Mouse (Mus musculus) ZHBTc4 (cell line): ENCODE data around the gene Adamts16.

ENCODE experiments used
- DNase-seq: peaks from one replicate; pipeline ENCODE4 v3.0.0-alpha.2; 2011; ENCODE audit warnings: low read depth, low spot score

Gene Adamts16

DNA sequence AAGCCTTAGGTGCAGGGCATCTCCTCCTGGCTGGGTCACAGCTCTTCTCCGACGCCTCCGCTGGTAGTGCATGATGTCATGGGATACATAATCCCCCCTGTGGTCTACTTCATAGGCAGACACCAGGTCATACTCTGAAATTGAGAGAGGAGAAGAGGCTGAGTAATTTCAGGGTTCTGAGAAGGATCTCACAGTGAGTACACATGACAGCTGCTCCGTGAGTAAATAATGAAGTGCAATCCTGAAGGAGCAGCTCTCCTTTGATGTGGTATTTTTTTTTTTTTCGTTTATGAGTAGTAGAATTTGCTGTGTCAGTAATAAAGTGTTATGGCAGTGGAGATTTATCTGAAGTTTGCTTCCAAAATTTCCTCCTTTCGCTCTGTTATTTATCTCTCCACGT is 5.4 kb downstream of the Adamts16 start:
- DNase-seq, result no peak

DNA sequence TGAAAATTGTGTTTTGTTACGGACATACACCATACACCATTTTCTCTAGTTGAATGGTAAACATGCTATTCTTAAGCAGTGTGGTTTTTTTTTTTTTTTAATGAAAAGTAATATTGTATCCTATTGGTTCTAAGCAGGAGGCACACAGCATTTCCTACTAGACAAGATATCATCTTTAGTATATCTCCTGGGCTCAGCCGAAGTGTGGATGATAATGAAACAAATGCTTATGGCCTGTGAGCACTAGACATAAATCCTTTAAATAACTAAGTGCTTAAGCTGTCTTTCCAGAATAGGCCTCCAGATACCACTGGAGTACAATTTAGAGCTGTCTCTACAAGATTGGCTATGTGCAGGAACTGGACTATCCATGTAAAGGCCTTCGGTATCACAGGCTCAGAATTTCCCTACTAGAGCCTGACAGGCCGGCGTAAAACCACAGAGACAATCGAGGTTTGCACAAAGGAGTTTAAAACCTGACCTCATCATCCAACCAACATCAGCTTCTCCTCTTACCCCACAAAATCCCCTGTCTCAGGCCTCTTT is 8.9 kb downstream of the Adamts16 start:
- no peak for DNase-seq

DNA sequence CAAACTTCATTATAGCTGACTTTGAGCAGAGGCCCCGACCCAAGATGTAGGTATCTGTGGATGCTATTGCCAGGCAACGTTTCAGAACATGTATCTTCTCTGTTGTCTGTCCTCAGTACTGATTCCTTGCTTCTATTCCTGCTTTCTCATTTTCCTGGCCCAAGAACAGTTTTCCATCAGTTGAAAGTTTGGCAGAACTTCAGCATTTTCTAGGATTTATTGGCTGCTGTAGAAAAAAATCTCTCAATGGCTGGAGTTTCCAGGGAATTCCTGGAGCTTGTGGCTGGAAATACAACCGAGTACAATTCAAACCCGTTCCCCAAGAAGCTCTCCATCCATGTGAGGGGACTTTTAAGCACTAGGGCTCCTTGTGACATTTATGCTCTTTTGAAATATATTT is 10.6 kb downstream of the Adamts16 start:
- no peak for DNase-seq

DNA sequence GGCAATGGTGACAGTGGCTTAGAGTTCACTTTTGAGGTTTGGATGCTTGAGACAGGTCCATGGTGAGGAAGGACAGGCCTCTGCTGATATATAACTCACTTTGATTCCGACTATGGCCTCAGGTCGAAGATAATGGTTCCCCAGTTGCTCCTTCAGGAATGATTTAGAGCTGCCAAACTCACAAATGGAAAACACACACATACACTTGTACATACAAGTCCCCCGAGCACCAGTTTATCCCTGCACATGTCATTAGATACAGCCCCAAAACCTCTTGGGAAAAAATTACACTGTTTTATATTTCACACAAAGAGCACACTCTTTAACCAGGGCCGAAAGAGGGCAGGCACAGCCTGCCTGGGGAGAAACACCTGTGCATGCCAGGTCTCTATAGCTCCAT is 14.1 kb downstream of the Adamts16 start:
- no peak for DNase-seq

DNA sequence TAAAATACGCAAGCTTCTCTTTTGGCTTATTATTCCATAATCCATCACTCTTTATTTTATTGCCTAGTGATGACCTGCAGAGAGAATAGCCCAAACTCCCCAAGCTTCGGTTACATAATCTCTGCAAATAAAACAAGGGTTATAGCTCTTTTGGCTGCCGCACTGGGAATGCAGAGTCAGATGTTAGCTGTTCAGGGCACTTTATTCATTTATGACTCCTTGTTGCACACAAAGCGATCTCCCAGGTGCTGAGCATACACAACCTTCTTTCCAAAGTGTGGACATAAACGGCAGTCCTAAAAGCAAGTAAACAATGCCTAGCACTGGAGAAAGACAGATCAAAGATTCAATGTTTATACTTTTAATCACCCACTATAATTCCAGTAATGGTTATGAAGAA is 16.3 kb downstream of the Adamts16 start:
- DNase-seq, result no peak

DNA sequence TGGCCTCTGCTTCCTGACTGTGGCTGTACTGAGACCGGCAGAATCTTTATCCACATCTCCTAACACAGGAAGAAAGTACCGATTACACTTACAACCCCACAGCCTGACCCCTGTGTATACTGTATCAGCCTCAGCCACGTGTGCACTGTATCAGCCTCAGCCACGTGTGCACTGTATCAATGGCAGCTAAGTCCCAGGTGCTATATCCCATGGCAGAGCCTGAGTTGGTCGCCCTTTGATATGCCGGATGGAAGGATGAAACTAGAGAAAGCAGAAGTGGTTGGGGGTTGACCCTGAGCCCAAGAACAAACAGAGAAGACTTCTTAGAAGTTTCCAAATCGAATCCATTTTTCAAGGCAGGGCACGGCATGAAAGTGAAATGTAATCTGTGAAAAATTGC is 17.9 kb downstream of the Adamts16 start:
- no peak for DNase-seq

DNA sequence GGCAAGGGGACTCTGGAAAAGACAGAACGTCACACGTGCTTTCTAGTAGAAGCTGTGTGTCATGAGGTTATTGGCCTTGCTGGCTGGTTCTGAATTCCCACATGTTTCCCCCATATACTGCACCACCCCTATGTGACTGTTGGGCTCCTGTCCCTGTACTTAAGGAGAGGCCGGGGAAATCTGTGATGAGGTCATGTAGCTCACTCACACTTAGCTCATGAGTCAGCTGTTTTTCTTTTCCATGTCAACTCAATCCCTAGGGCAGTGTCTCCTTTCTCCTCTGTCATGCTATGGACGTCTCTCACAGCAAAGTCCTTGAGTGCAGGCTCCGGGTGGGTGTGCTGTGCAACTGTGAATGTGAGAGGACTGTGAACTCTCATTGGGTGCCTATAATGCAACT is 22.6 kb downstream of the Adamts16 start:
- DNase-seq, result no peak

DNA sequence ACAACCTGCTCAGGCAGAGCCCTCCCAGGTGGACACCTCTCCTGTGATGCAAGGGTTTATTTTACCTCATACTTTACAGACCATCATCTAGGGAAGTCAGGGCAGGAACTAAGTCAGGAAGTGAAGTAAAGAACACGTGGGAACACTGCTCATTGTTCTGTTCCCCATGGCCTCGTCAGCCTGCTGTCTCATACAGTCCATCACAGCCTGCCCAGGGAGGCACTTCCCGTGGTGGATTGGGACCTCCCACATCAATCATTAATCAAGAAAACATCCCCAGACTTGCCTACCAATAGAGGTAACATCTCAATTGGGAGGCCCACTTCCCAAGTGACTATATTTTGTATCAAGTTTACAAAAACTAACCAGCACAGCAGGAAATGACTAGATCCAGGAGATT is 27.2 kb downstream of the Adamts16 start:
- no peak for DNase-seq

DNA sequence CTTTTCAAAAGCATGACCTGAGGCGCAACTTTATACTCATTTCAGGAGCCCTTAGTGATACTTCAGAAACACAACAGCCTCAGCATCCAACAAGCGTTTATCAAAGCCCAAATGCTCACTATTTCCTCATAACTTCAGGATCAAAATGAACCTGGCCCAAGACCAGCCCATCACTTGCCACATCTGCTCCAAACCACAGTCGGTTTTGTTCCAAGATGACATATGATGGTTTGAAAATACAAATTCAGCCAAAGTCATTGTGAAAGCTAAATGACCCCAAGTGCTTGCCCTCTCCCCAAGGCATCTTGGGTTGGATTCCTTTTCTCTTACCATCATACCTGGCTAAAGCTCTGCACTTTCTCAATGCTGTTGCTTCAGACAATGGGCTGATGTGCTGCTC is 36.1 kb downstream of the Adamts16 start:
- no peak for DNase-seq

DNA sequence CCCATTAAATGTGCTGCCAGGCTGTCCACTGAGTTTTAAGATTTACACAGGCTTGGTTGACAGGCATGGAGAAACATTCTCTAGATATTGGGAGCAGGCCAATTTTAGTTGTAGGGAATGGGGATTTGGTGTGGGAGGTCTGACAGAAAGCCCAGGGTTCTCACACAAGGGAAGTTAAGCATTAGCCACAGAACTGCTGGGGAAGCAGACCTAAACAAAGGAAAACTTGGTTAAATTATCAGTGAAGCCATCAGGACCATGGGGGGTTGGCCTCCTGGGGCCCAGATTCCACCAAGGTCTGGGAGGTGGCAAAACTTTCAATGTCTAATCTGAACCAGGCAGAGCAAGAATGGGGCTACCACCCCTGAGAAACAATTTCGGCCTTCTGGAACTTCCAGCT is 38.8 kb downstream of the Adamts16 start:
- no peak for DNase-seq

DNA sequence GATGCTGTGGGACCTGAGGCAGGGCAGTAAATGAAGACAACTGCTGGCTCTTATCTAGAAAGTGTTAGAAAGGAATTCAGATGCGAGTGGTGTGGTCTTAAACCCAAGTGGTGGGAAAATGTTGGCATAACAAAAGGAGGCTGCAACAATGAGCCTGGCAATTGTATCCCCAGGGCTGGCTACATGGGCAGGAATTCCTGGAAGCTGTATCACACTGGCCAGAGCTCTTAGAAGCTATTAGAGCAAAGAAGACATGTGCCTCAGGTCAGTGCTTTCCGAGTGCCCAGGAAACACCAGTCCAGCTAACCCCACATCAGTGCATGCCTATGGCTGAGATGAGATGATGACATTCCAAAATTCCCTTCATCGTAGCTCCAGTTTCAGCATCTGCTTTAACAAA is 42.3 kb downstream of the Adamts16 start:
- peak; percentile 12 for DNase-seq

DNA sequence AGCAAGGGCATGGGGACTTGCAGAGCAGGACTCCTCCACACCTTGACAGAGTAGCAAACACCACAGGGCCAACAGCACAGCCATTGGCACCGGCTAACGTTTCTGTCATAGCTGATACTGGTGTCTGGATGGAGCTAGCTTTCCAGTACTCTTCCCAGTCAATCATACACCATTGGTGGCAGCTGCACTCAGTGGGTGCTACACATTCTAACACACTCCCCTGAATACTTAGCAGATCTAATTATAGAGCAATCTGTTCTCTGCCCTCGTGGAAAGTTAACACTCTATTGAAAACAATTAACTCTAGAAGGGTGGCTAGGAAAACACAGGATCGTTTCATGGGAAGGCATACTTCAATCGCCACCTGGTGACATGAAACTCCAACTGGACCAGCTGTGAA is 43.2 kb downstream of the Adamts16 start:
- DNase-seq, result no peak

DNA sequence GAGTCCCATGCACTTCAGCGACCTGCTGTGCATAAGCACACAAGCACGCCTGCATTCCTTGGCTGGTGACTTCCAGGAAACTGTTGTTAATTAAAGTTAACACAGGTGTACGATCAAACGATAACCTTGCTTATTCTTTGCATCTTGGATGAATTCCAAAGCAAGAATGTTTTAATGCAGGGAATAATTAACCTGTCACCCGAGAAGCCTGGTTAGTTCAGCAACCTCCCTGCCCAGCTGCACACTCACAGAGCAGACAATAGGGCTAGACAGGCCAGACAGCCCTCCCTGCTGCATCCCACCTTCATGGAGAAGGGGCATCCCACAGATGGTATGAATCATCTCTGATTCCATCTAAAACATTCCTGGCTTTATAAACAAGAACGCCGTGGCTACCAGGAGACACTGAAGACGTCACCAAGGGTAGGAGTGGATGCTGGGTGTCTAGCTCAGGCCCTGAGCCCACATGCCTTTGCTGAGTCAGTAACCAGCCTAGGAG is 47.5 kb downstream of the Adamts16 start:
- DNase-seq, result no peak

DNA sequence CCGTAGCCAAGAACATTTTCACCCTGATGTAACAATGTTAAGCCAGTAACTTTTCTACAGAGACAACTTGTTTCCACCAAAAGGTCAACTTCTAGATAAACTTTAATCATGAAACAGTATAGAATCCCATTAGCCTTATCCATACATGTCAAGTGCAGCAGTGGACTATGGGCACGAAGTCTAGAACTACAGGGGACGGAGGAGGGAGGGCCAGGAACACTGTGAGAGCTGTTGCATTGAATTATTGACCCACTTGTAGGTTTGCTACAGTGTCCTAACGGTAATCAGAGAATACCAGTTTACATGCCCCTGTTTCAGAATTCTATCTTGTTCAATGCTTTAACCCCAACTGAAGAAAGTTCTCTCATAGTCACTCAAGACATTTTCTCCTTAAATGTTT is 48.0 kb downstream of the Adamts16 start:
- no peak for DNase-seq

DNA sequence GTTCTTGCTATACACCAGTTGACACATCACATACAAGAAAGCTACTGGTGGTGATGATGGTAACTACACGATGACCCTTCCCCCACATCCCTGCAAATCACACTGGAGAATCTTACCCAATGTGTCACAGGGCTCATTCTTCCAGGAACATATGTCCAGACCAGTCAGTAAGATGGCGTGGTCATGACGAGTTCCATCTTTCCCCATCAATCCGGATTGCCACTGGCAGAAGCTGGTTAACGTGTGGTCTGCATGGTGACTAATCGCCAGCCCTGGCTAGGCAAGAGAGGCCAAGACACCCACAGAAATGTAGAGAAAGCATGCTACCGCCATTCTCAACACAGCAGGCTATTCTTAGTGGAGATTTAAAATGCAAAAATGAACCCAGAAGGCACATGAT is 48.7 kb downstream of the Adamts16 start:
- DNase-seq, result no peak

DNA sequence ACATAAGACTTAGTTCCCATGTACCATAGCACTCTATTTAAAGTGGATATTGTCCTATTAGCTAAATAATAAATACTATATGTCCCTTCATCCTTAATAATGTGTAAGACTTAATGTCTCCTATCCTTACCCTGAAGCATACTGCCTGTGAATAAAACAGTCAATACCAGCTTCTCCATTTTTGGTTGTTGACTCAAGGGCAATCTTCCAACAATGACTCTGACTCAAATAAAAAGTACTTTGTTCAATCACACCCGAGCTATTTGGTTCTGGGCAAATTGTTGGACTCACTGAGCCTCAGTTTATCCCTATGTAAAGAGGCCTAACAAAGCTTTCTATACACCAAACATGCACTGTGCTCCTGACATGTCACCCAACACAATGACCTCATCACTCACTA is 51.8 kb downstream of the Adamts16 start:
- no peak for DNase-seq

DNA sequence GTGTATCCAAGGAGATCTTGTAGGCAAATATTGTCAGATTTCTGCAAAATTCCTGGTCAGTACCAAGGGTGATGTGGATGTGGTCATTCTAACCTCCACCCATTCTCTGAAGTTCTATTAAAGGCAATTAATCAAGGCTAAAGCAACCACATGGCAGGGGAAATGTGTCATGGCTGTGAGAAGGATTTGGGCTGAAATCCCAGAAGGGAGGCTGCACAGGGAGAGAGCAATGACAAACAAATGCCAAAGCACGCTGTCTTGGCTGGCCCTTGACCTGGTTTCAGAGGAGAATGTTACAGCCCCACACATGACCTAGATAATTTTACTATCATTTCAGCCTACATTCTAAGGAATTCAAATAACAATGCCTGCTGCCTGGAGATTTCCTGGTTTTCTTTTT is 52.6 kb downstream of the Adamts16 start:
- no peak for DNase-seq

DNA sequence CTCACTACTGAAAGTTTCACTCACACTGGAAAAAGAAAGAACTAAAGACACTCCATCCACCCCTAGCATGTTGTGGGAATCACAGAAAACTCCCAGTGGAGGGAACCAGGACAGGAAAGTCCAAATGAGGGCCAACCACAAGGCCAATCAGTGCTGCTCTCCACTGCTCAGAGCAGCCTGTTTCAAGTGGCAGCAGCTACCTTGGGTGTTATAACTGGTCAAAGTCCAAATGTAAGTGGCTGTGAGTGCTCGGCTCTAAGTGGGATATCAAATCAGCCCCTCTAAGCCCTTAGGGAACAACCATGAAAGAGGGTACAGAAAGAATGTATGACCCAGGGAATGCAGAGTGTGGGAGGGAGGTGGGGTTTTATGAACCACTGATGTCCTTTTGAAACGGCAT is 56.5 kb downstream of the Adamts16 start:
- no peak for DNase-seq

DNA sequence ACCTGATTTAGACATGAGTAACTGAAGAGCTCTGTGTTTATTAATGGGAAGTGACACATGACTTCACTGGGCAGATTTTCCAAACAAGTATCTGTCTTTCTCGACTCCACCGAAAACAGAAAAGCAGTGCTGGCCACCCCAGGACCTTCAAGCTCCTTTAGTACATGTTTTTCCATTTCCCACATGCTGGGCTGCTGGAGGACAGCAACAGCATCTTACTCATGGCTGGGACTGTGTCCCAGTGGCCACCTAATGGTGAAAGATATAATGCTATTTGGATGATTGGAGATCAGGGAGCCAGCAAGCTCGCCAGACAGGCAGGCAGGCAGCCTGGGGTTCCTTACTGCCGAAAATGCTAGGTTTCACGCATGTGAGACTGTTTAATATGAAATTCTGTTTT is 57.5 kb downstream of the Adamts16 start:
- DNase-seq, result no peak

DNA sequence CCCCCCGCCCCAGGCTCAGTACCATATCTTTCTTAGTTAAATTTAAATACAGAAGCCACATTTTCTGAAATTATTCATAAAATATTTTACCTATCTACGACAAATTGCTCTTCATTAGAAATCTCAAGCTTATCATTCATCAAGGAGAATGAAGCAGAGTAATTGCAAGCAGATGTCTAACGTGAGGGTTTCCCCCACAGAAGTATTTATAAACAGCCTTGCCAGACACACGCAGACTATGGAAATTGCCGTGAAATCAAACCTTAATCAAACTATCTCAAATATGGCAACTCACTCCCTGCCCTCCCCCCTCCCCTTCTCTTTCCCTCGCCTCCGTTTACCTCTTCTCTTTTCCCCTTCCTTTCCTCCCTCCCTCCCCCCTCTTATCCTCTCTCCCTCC is 61.8 kb downstream of the Adamts16 start:
- DNase-seq, result no peak

DNA sequence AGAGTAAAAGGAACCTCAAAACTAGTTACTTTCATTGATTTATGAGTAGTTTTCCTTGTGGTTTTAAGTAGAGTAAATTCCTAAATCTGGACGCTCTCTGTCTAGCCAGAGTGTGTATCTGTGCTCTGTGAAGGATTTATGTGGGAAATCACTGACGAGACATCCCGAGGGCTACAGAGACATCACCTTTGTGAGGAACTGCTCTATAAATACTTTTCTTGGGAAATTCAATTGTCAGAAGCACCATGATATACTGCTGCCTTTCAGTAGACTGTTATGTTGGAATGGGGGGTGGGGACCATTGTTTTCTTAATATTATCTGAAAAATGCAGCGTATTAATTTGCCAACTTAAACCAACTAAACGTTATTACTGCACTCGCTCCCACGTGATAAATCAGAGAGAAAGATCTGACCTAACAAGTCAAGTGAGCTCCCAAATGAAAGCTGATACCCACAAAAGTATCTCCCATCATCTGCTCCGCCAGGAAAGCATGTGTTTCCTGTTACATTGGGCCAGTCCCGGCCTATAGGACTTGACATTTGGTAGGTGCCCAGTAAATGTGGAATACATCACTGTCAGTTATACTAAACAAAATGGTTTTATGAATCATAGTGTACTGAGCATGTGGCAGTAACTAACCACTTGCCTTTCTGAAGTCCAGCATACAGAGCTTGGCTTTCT is 62.6 kb downstream of the Adamts16 start:
- no peak for DNase-seq

DNA sequence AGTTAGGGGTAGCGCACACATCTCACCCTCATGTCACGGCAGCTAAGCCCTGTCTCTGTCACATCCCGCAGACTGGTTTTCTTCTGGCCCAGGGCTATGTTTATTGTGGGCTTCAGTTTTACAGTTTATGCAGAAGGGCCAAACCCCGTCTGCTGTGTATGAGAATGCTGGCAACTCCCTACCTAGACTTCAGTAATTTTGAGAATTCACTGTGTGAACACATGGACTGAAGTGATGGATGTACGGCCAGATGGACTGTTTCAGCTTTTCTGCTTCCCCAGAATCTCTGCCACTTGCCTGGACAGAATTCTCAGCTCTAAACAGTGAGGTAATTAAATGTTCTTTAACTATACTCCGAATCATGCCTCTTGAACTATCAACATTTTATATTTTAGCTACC is 70.5 kb downstream of the Adamts16 start:
- DNase-seq, result no peak

DNA sequence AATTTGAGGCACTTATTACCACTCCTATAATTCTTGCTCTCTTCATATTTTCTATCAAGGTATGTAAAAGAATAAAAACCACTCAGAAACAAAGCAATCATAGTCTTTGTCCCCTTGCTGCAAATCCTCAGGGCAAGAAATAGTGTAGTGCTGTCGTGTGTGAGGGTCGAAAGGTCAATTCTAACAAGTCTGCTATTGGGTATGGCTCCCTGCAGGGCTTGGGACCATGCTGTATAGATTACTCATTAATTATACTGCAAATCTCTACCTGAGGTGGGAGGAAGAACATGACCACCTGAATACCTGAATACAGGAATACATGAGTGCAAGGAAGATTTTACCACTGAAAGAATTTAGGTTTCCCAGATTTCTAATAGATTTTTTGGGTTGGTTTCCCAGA is 72.5 kb downstream of the Adamts16 start:
- DNase-seq, result no peak

DNA sequence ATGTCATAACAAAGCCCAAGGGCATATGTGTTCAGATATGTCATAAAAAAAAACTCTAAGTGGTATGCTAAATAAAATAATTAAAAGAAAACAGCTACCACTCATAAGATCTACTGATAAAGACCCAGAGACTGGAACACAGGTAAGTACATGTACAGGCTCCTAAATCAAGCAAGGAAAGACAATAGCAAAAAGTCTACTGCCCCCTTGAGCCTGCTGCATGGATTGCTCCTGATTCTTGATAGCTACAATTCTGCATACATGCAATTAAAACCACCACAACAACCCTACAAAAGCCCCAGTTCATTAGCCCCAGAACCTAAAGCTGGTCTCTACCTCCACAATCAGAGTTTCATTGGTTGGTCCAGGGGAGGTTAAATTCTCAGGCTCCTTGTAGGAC is 74.1 kb downstream of the Adamts16 start:
- DNase-seq, result peak; percentile 4
